Mouse (Mus musculus): ENCODE results near the gene Atad2b.

GRCm38 (mm10) chr12:4898024-4898423 is 19.1 kb upstream of the Atad2b start:
- TF ChIP-seq CTCF (IDR thresholded peaks at IDR 0.05; ENCODE audit: low read depth) (no peak), EP300 (IDR thresholded peaks at IDR 0.05; ENCODE audit: low read depth) (no peak)
